Mouse (Mus musculus): ENCODE results near the gene Olfr655.

DNA sequence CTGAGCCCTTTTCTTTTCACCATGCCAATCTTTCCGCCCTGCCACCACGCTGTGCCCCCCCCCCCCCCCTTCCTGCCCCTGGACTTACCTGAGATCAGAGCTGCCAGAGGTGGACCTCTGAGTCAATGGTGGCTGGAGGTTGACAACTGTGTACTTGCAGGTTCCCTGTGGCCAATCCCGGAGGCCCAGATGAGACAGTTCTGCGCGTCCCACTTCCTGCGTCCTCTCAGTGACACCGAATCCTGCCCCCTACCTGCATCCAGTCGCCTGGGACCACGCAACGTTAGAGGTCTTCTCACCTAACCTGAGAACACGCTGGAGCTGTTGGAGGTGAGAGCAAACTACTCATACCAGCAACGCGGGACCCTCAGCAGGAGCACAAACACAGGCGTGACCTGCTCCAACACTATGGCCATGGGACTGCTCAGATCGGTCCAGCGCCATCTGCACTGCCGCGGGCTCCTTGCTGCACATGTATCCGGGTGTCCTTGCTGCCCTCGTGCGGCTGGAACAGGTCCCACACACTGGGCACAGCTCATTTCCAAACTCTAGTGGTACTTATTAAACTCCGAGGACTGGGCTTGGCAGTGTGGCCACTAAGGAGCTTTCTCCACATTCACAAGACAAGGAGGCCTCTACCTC, 45.4 kb upstream of the Olfr655 start, which contains the start of gene Olfr658:
- no peak for TF ChIP-seq CTCF (IDR thresholded peaks at IDR 0.05; ENCODE audit: borderline replicate concordance, insufficient read depth, low read depth, low read length)
- no peak for TF ChIP-seq POLR2A (IDR thresholded peaks at IDR 0.05; ENCODE audit: borderline replicate concordance, insufficient read depth, low read length)
